Mouse (Mus musculus): Measurements from ENCODE around the gene Stum. TPM values are rescaled to one million over a fixed set of nuclear protein-coding genes. Genes with fewer than 3 reads are reported as not detected.
A peak's percentile ranks its signal among the peaks of the same experiment; 100 is the strongest.

Gene Stum
- polyA plus RNA-seq, 2 experiments from 2014 or later = not detected

GRCm38 (mm10) chr1:180492777-180493176 is 9.5 kb upstream of the Stum start:
- no peak for ATAC-seq

DNA sequence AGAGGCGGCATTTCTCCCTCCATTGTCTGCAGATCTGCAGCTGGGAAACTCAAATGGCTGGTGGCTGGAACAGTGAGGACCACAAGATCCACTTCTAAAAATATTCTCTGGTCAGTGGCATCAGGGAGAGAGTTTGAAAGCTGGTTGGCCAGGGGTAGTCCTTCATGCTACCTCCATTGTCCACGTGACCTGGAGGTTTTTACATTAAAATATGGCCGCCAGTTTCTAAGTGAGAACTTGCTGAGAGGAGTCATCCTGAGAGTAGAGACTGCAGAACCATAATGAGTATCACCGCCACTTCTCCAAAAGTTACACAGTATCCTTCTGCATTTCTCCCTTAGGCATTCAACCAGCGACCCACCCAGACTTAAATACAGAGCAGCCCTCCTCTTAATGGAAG is 2.0 kb upstream of the Stum start:
- ATAC-seq = no peak

GRCm38 (mm10) chr1:180482840-180483398 is 385 bp downstream of the Stum start:
- ATAC-seq = no peak

- ATAC-seq = no peak
Measured at GRCm38 (mm10) chr1:180481956-180482355, 1.3 kb downstream of the Stum start.

- ATAC-seq = no peak
Measured at GRCm38 (mm10) chr1:180481331-180481730, 2.0 kb downstream of the Stum start.

DNA sequence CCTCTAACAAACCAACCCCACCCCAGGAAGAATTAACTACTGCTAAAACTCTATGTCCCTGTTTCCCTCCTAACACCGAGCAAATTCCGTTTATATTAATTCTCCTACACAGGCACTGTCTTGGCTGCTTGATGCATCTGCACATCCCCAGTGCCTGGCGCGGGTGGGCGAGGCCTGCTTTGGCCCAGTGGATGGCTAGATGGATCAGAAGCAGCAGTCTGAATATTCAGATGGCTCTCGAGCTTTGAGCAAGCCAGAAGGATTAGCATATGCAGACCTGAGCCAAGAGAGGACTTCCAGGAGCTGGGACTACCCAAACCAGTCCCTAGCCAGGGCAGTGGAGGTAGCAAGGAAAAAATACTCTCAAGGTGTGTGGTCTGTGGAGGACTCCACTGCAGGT is 3.0 kb downstream of the Stum start:
- ATAC-seq = no peak

DNA sequence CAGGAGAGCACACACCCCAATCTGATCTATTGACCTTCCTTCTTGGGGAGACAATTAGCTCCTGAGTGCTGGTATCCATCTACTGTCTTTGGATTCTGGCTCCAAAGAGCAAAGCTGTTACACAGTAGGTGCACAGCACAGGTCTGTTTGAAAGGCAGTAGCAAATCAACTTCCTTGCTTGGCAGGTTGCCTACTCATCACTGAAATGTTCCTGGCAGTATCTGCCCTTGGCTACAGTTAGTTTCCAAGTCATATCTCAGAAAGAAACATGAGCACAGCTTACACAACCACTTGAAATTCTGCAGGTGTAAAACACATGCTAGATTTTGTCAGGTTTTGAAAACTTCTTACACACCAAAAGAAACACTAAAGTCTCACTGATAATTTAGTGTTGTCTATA is 9.7 kb downstream of the Stum start:
- ATAC-seq = no peak

DNA sequence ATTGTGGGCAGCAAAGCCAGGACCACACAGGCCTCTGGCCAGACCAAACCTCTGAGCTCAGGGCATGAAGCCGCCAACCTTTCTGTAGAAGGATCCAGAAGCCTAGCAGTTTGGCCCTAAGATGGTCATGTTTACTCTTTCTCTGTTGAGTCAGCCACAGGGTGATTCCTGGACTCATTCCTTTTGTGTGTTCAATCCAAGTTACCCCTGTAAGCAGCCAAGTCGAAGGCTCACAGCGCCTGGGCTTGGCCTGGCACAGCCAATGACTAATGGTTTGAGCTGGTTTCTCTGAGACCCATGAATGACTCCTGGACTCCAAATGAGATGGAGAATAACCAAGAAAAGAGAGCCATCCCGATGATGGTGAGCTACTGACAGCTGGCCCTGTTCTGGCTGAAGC is 15.3 kb downstream of the Stum start:
- ATAC-seq = no peak

DNA sequence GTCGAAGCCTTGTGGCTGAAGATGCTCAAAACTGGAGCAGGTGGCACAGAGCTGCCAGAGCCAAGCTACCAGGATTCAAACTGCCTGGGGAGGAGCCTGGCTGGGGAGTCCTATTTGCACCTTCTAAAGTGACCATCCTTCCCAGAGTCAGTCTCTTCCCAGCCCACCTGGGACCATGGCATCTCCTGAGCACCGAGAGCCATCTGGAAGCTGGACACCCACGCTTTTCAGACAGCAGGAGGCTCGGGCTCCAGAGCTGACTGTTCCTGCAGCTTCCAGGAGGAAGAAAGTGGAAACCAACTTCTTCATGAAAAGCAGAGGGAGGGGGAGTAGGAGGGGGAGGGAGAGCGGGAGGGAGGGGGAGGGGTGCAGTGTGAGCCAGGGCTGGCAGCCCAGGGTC is 17.7 kb downstream of the Stum start:
- ATAC-seq = no peak

DNA sequence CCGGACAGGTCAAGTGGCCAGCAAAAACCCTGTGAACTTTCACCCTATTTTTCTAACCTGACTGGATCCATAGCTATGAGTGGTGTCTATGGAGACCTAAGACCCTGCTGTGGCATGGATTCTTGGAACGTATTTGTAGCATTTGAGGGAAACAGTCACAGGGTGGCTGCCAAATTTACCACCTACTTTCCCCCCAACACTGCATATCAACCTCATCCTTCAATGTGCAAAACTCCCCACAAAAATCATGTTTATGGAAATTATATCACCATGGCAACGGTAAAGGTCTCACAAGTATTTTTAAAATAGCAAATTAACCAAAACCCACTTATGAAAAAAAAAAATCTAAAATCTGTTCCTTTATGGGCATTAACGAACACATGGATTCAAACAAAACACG is 18.9 kb downstream of the Stum start:
- no peak for ATAC-seq

DNA sequence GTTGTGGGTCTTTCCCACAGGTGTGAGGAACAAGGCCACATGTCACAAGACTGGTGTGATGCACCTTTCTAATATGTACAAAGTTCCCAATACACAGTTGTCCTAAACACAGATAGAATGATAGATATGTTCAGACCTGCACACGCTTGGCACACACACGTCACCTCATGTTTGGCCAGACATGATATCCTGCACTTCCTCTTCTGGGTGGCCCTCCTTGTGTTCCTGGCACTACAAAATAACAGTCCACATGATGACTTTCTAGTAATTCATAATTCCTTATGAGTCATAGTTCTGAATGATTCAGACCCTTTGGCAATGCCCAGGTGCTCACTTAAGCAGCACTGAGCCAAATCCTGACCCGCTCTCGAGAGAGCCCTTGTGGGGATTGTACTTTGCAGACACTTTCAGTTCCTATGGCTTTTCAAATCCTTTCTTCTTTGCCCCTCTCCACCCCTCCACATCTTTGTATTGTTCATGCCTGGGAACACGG is 20.3 kb downstream of the Stum start:
- ATAC-seq = no peak

DNA sequence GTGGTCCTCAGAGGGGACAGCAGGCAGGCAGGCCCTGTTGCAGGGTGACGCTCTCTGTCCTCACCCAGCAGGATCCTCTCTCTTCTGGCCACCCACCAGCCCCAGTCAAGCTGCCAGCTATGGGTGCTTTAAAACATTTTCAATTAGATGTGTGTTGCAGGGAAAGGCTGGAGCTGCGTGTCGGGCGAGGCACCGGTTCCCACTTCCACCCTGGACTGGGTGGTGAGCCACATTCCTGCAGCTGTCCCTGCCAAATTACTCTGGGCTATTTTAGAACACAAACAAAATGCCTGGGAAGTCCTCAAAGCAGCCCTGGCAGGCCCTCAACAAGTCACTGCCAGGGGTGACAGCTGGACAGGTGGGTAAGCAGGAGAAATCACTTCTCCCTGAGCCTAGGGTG is 20.9 kb downstream of the Stum start:
- ATAC-seq = no peak

GRCm38 (mm10) chr1:180460721-180461120 is 22.6 kb downstream of the Stum start:
- no peak for ATAC-seq

- ATAC-seq = no peak
Measured at GRCm38 (mm10) chr1:180458680-180459079, 24.6 kb downstream of the Stum start.

DNA sequence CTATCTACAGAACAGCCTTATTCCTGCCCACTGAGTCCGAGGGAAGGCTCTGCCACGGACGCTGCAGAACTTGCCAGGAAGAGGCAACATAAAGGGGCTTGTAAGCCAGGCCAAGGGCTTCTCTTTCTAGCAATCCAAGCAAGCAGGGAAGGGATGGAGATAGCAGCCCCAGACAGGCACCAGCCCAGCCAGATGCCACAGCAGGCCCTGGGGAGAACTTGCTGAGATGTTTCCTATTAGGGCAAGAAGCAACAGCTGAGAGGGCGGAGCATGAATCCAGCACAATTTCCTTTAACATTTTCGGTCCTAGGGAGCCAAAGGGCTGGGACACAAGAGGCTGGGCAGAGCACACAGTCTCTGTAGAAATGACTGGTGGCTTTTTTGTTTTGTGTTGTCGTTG is 25.0 kb downstream of the Stum start:
- no peak for ATAC-seq

GRCm38 (mm10) chr1:180449641-180450040 is 33.7 kb downstream of the Stum start:
- ATAC-seq = no peak

- ATAC-seq = no peak
Measured at GRCm38 (mm10) chr1:180444411-180444810, 38.9 kb downstream of the Stum start.

GRCm38 (mm10) chr1:180439496-180439895 is 43.8 kb downstream of the Stum start:
- ATAC-seq = no peak

- ATAC-seq = no peak
Measured at GRCm38 (mm10) chr1:180434925-180435324, 48.4 kb downstream of the Stum start.

DNA sequence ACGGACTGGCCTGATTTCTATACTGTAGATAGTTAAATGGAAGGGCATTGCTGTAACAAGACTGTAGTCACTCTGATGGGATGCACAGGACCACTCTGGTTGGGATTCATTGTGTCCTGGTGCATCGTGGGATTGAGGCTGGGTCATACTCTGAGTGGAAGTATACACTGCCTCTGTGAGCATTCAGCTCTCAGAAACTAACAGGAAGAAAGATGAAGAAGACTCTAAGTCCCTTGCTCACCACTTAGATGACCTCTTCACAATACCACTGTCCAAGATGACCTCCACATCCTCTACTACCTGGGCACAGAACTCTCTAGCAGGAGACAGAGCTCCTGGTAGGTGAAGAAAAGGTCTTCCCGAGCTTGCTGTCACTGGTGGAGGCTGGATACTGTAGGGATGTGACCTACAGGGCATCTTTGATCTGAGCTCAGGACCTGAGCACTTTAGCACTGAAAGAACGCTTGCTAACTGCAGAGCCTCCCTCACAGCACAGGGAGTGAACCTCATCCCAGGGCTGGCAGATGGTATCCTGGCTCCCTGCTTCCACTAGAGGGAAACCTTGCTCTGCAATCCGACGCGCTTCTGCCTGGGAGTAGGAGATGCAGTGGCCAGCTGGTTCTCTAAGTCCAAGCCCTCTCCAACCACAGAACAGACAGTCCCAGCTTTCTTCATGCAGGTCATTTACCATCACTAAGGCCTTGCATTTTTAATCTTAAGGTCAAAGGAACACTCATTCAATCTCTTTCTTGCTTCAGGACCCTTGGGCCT is 49.3 kb downstream of the Stum start:
- no peak for ATAC-seq

DNA sequence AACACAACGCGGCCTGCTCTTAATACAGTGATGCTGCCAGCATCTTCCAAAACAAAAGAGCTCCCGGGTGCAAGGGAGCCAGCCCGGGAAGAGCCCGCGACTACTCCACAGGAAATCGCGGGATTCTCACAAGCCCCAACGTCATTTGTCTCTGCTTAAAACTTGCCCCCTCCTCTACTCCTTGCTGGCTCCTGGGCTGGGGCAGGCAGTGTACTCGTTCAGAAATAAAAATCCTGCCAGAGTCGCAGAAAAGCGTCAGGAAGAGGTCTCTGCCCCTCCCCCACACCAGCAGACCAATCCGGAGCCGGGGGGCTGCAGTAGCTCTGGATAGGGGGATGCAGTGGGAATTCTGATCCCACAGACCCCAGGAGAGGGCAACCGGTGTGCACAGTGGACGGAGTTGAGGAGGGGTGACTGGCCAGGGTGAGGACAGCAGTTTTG is 50.2 kb downstream of the Stum start:
- ATAC-seq = no peak

DNA sequence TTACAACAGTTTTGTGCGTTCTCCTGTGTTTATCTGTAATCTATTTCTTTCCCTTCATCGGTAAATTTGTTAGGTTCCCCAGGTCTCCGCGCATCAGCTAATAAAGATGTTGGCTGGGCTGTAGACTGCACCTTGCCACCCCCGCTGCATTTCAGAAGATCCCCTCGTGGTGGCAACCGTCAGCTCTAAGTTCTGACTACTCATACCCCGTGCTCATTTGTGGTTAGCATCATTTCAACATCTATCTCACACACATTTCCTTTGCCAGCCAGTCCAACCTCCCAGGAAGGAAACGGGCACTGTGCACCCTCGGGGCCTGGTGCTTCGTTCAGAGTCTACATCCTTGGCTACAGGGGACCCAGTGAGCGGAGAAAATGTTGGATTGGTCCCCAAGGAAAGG is 51.5 kb downstream of the Stum start:
- peak; percentile 91 for ATAC-seq

- ATAC-seq = no peak
Measured at GRCm38 (mm10) chr1:180429819-180430218, 53.5 kb downstream of the Stum start.

DNA sequence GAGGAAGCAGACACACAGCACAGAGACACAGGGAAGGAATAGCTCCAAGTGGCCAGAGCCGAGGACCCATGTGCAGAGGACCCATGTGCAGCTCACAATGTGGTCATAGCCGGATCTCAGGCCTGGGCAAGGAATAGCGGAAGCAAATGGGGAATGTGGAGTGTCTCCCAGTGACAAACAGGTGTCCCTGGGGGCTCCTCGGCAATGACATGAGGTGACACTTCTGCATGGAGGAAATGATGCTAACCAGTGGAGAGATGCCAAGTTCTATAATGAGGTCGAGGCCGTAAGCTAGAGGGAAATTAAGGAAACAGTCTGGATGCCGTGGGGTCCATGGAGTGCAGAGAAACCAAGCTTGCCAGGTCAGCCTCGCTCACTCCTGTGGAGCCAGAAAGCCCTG is 54.4 kb downstream of the Stum start:
- ATAC-seq = no peak
